Mouse (Mus musculus) CH12.LX (cell line): ENCODE measurements around the gene Hoxb3. TPM values are rescaled to one million over a fixed set of nuclear protein-coding genes. Genes with fewer than 3 reads are reported as not detected.

Experiments used
- DNase-seq: peaks from one replicate; pipeline ENCODE4 v3.0.0-alpha.2; 2013; ENCODE audit errors: extremely low read depth
- H3K27ac ChIP-seq: 2 replicates; pipeline ENCODE4 v1.5.1; 2012; ENCODE audit warnings: low read depth, mild to moderate bottlenecking, control low read depth, moderate library complexity; ENCODE audit not compliant: insufficient read depth
- H3K27me3 ChIP-seq: replicated peaks from 2 replicates; pipeline ENCODE3; 2012; ENCODE audit warnings: inconsistent platforms
- H3K36me3 ChIP-seq, 2 experiments: replicated peaks in 1 of 2; 2 replicates each; pipeline versions ENCODE3 to v1.6.1; 2012; ENCODE audit warnings: inconsistent platforms in 1 of 2, low read length in 1 of 2, mild to moderate bottlenecking in 1 of 2, mixed read lengths in 1 of 2, moderate library complexity in 1 of 2; ENCODE audit not compliant: control insufficient read depth in 1 of 2, insufficient read depth in 1 of 2
- H3K4me1 ChIP-seq, 2 experiments: 2 replicates each; pipeline ENCODE4 v1.6.1; 2012; ENCODE audit warnings: inconsistent platforms in 1 of 2, moderate library complexity in 1 of 2; ENCODE audit not compliant: insufficient read depth in 2 of 2, control insufficient read depth in 1 of 2
- H3K4me2 ChIP-seq: 2 replicates; pipeline ENCODE4 v1.6.1; 2012; ENCODE audit warnings: low read depth, mild to moderate bottlenecking, control low read depth; ENCODE audit not compliant: poor library complexity, insufficient read depth, severe bottlenecking
- H3K4me3 ChIP-seq, 3 experiments: fragments of 150-350 bp in 1 of 3; sonication (generic) in 1 of 3; replicated peaks in 1 of 3; 2 replicates each; pipeline versions ENCODE3 to v1.5.1; 2011 to 2012; ENCODE audit warnings: low read depth in 2 of 3, low read length in 2 of 3, mild to moderate bottlenecking in 2 of 3, moderate library complexity in 2 of 3, control low read depth in 1 of 3, improper control_type of control experiment in 1 of 3, inconsistent platforms in 1 of 3, mixed read lengths in 1 of 3; ENCODE audit not compliant: poor library complexity in 1 of 3
- H3K79me2 ChIP-seq: replicated peaks from 2 replicates; pipeline ENCODE4 v1.6.1; 2012; ENCODE audit warnings: mild to moderate bottlenecking, moderate library complexity; ENCODE audit not compliant: control insufficient read depth, poor library complexity, insufficient read depth, severe bottlenecking; ENCODE audit errors: extremely low read depth
- H3K9ac ChIP-seq: 2 replicates; pipeline ENCODE4 v1.6.1; 2012; ENCODE audit warnings: low read depth, mild to moderate bottlenecking, control low read depth, moderate library complexity; ENCODE audit not compliant: insufficient read depth
- H3K9me3 ChIP-seq: replicated peaks from 2 replicates; pipeline ENCODE3; 2012; ENCODE audit warnings: low read length, inconsistent platforms, mixed read lengths
- CHD2 ChIP-seq: IDR thresholded peaks from 2 replicates; pipeline ENCODE4 v1.6.1; 2011; ENCODE audit warnings: low read length, improper control_type of control experiment
- E2F4 ChIP-seq: IDR thresholded peaks from 2 replicates; pipeline ENCODE4 v1.6.1; 2011; ENCODE audit warnings: low read depth, low read length, improper control_type of control experiment; ENCODE audit not compliant: insufficient replicate concordance
- ELF1 ChIP-seq: IDR thresholded peaks from 2 replicates; pipeline ENCODE4 v1.6.1; 2014; ENCODE audit warnings: low read depth, mild to moderate bottlenecking, inconsistent platforms, low read length, improper control_type of control experiment
- EP300 ChIP-seq: IDR thresholded peaks from 2 replicates; pipeline ENCODE4 v1.6.1; 2011; ENCODE audit warnings: low read length, improper control_type of control experiment
- GABPA ChIP-seq: IDR thresholded peaks from 2 replicates; pipeline ENCODE4 v1.6.1; 2012; ENCODE audit warnings: low read depth, low read length, improper control_type of control experiment, inconsistent platforms; ENCODE audit not compliant: insufficient replicate concordance
- HCFC1 ChIP-seq: IDR thresholded peaks from 2 replicates; pipeline ENCODE4 v1.6.1; 2012; ENCODE audit warnings: low read depth, mild to moderate bottlenecking, inconsistent platforms, low read length, improper control_type of control experiment
- IRF4 ChIP-seq: IDR thresholded peaks from 2 replicates; pipeline ENCODE4 v1.6.1; 2014; ENCODE audit warnings: low read depth, mild to moderate bottlenecking, inconsistent platforms, low read length, improper control_type of control experiment
- JUN ChIP-seq: IDR thresholded peaks from 2 replicates; pipeline ENCODE4 v1.6.1; 2011; ENCODE audit warnings: low read depth, mild to moderate bottlenecking, low read length, improper control_type of control experiment, moderate library complexity; ENCODE audit not compliant: insufficient read depth
- MEF2A ChIP-seq: IDR thresholded peaks from 2 replicates; pipeline ENCODE4 v1.6.1; 2014; ENCODE audit warnings: low read depth, mild to moderate bottlenecking, inconsistent platforms, low read length, improper control_type of control experiment, borderline replicate concordance
- MXI1 ChIP-seq: IDR thresholded peaks from 2 replicates; pipeline ENCODE4 v1.6.1; 2011; ENCODE audit warnings: mild to moderate bottlenecking, low read depth, low read length, improper control_type of control experiment
- MYC ChIP-seq: IDR thresholded peaks from 2 replicates; pipeline ENCODE4 v1.6.1; 2011; ENCODE audit warnings: low read depth, mild to moderate bottlenecking, improper control_type of control experiment, low read length
- NELFE ChIP-seq: IDR thresholded peaks from 2 replicates; pipeline ENCODE4 v1.6.1; 2011; ENCODE audit warnings: low read depth, low read length, improper control_type of control experiment
- NRF1 ChIP-seq: IDR thresholded peaks from 2 replicates; pipeline ENCODE4 v1.6.1; 2014; ENCODE audit warnings: low read depth, mild to moderate bottlenecking, inconsistent platforms, low read length, improper control_type of control experiment, moderate library complexity
- PAX5 ChIP-seq: IDR thresholded peaks from 2 replicates; pipeline ENCODE4 v1.6.1; 2012; ENCODE audit warnings: low read length, inconsistent platforms, mixed read lengths
- POLR2AphosphoS2 ChIP-seq: IDR thresholded peaks from 2 replicates; pipeline ENCODE4 v1.6.1; 2011; ENCODE audit warnings: low read depth, low read length, improper control_type of control experiment
- RAD21 ChIP-seq: IDR thresholded peaks from 2 replicates; pipeline ENCODE4 v1.6.1; 2011; ENCODE audit warnings: low read depth, mild to moderate bottlenecking, low read length, improper control_type of control experiment, moderate library complexity
- RCOR1 ChIP-seq: conservative IDR thresholded peaks from 2 replicates; pipeline ENCODE4 v1.6.1; 2012; ENCODE audit warnings: low read depth, mild to moderate bottlenecking, inconsistent platforms, low read length, improper control_type of control experiment
- SMC3 ChIP-seq: IDR thresholded peaks from 2 replicates; pipeline ENCODE4 v1.6.1; 2011; ENCODE audit warnings: low read depth, low read length, improper control_type of control experiment
- TCF12 ChIP-seq: IDR thresholded peaks from 2 replicates; pipeline ENCODE4 v1.6.1; 2014; ENCODE audit warnings: low read depth, mild to moderate bottlenecking, inconsistent platforms, low read length, improper control_type of control experiment
- UBTF ChIP-seq: IDR thresholded peaks from 2 replicates; pipeline ENCODE4 v1.6.1; 2012; ENCODE audit warnings: low read depth, mild to moderate bottlenecking, inconsistent platforms, low read length, improper control_type of control experiment, moderate library complexity
- USF2 ChIP-seq: conservative IDR thresholded peaks from 2 replicates; pipeline ENCODE4 v1.6.1; 2011; ENCODE audit warnings: low read depth, low read length, improper control_type of control experiment
- ZC3H11A ChIP-seq: IDR thresholded peaks from 2 replicates; pipeline ENCODE4 v1.6.1; 2012; ENCODE audit warnings: low read depth, mild to moderate bottlenecking, inconsistent platforms, low read length, improper control_type of control experiment
- ZKSCAN1 ChIP-seq: IDR thresholded peaks from 2 replicates; pipeline ENCODE4 v1.6.1; 2012; ENCODE audit warnings: low read depth, inconsistent platforms, low read length, improper control_type of control experiment, borderline replicate concordance
- ZMIZ1 ChIP-seq: IDR thresholded peaks from 2 replicates; pipeline ENCODE4 v1.6.1; 2012; ENCODE audit warnings: low read depth, mild to moderate bottlenecking, inconsistent platforms, low read length, improper control_type of control experiment
- dilution Hi-C: fragments of 300-500 bp; cut with MboI; formaldehyde crosslinking; loops from 2 replicates; pipeline ENCODE4 v1.14.3; 2020; ENCODE audit warnings: low sequenced_read_pairs; ENCODE audit not compliant: extremely low pct_unique_long_range_greater_than_20kb, extremely low pct_ligation_motif_present
- in situ Hi-C: fragments of 300-500 bp; cut with MboI; formaldehyde crosslinking; loops from 3 replicates; pipeline ENCODE4 v1.14.3; 2019; ENCODE audit warnings: low sequenced_read_pairs, low pct_ligation_motif_present, low pct_unique_long_range_greater_than_20kb, mixed read lengths
- polyA plus RNA-seq: library from polyadenylated mRNA; unstranded; fragments of >175 nt; gene quantifications from 2 replicates; pipeline ENCODE4 v1.2.1, GENCODE M21; 2012; ENCODE audit warnings: low read depth; ENCODE audit not compliant: insufficient read length
- total RNA-seq, 2 experiments: library from RNA; depleted of rRNA; stranded (reverse); fragments of 300-350 nt in 1 of 2; fragments of >200 nt in 1 of 2; gene quantifications; 2 replicates each; pipeline ENCODE4 v1.2.3; 2012 to 2014

The Hoxb3 gene
- total and polyA plus RNA-seq, 3 experiments = 0.07 to 0.29 (median 0.21) TPM

DNA sequence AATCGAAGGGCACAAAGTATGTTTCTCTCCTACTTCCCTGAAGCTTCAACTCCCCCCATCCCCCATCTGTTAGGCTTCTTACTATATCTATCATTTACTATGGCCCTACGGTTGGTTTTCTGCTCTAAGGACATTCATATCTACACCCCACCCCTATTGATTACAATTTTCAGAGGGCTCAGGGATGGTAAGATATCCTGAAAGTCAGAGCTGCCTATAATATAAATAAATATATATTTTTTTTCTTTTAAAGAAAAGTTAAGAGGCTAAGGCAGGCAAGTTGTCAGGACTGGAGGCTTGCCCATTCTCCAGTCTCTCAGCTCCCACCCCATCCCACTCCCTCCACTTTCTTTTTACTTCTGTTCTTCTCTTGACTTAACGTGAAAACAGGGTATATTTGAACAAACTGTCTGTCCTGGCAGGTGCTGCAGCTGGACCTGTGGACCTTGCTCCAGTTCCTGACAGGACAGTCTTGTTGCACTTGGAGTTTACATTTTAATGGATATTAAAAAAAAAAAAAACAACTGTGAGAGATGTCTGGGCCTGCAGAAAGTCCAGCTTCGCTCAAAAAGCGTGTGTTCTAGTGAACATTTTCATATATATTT lies 23.9 kb downstream of the Hoxb3 start:
- in situ Hi-C loops (no loop called here), dilution Hi-C loops (no loop called here)
- no peak overlapping the region for H3K4me2 ChIP-seq
- H3K27ac ChIP-seq = no peak overlapping the region
- H3K4me3 ChIP-seq = no peak overlapping the region
- no peaks in the 10 kb centered on the region for H3K79me2 ChIP-seq
- no peak overlapping the region for H3K9ac ChIP-seq
- H3K27me3 ChIP-seq = peaks cover 12% of the 10 kb centered on the region
- TF ChIP-seq POLR2AphosphoS2 (no peak), MXI1 (no peak), NRF1 (no peak), ZC3H11A (no peak), RAD21 (no peak), TCF12 (no peak), IRF4 (no peak), ZMIZ1 (no peak), RCOR1 (no peak), USF2 (no peak)
- DNase-seq = no peak
- H3K36me3 ChIP-seq = peaks cover 0 to 10% of the 10 kb centered on the region in 2 experiments
- H3K9me3 ChIP-seq = peaks cover 8% of the 10 kb centered on the region
- peaks cover 3 to 21% of the 10 kb centered on the region in 2 experiments; a peak in 2 of 4 replicates for H3K4me1 ChIP-seq

DNA sequence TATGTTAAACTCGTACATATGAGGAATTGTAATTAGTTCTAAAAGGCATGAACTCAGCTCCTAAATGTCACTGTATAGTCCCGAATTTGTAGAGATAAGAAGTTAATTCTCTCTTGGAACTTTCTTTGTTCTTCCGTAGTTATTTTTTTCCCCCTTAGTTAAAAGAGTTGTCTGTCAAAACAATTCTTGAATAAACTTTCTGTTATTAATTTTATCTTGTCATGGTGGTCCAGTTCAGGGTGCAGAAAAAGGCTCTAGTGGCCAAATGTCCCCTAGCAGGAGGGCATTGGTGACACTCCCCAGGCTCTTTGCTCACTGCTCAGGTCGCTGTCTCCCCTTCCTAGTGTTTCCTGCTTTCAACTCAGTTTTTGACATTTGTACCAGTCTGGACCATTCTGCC lies 24.6 kb downstream of the Hoxb3 start:
- Histone ChIP-seq H3K27me3 (peaks cover 13% of the 10 kb centered on the region), H3K9me3 (peaks cover 8% of the 10 kb centered on the region), H3K4me3 (no peak overlapping the region), H3K4me2 (no peak overlapping the region), H3K27ac (no peak overlapping the region), H3K4me1 (peaks cover 3 to 21% of the 10 kb centered on the region in 2 experiments; a peak in 2 of 4 replicates), H3K9ac (no peak overlapping the region), H3K36me3 (peaks cover 0 to 10% of the 10 kb centered on the region in 2 experiments), H3K79me2 (no peaks in the 10 kb centered on the region)
- no peak for TF ChIP-seq EP300
- TF ChIP-seq NELFE = no peak
- TF ChIP-seq MYC = no peak
- TF ChIP-seq E2F4 = no peak
- TF ChIP-seq MXI1 = no peak
- no peak for TF ChIP-seq RAD21
- no peak for TF ChIP-seq IRF4
- TF ChIP-seq MEF2A = no peak
- no peak for TF ChIP-seq ZKSCAN1
- no peak for TF ChIP-seq ZMIZ1
- no peak for TF ChIP-seq ELF1
- no peak for TF ChIP-seq CHD2
- TF ChIP-seq GABPA = no peak
- no peak for TF ChIP-seq SMC3
- no peak for TF ChIP-seq HCFC1
- no peak for TF ChIP-seq UBTF
- TF ChIP-seq PAX5 = no peak
- TF ChIP-seq ZC3H11A = no peak
- no peak for TF ChIP-seq JUN
- DNase-seq = no peak
- in situ Hi-C loops = no loop called here
- dilution Hi-C loops = no loop called here
